Mouse (Mus musculus): ENCODE measurements around the gene Atp5l.

DNA sequence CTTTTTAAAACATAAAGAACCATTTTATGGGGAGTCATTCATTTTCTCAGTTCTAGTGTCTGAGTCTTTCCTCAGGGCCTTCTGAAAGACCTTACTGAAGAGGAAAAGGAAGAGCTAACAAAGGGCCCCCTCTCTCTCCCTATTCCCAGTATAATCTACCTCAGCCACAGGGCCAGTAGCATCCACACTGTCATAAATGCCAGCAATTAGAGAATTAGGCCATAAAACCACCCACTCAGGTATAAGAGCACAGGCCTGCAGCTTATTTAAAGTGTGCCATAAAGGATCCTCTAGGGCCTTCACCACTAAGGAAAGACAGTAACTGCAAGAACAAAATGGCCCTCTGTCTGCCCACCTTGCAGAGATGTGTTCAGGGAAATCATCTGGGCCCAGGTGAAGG is 46.3 kb downstream of the Atp5l start:
- no peak for TF ChIP-seq CTCF (IDR thresholded peaks at IDR 0.05; ENCODE audit: low read depth)
- TF ChIP-seq EP300 (IDR thresholded peaks at IDR 0.05; ENCODE audit: low read depth), result no peak
